ENCODE assay signal across 8 mouse cellular contexts in the genomic region with DNA sequence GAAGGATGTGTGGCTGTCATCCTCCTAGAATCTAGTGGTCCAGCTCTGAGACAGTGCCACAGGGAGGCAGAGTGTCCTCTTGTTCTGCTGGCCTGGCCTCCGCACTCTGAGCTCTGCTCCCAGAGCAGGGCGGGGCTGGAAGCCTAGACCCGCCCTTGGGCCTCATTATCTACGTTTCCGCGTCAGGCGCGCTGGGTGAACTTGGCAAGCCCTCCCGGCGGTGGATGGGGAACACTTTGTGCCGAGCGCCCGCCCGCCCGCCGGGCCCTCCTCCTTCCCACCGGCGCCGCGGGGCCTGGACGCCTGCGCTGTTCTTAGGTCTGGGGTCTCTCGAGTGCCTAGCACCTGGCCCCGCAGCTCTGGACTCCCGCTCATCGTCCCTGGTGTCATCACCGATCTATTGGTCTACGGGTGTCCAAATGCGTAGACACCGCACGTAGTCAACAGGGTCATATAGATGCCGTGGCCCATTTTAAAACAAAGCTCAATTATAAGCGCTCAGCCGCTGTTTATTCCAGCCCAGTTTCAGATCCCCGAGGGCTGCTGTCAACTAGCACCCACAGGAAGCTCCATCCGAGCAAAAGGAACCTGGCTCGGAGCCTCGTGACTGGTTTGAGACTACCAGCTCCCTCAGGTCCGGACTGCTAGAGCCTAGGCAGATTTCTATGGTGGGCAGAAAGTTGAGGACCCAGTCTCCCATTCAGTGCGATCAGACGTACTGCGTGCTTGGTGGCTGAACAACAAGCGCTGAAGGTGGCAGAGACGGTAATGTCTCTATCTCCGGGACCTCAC. TPM values are rescaled to one million over a fixed set of nuclear protein-coding genes. Genes with fewer than 3 reads are reported as not detected.
DNase-seq lines count a peak whose midpoint lies in the region; ATAC-seq lines count a peak whose summit lies in the region.

No protein-coding gene starts in this region.

- H3K27me3 ChIP-seq in embryonic facial prominence, embryonic 13.5 days: peaks cover 51% of the 10 kb centered on the region
- peaks cover 80% of the 10 kb centered on the region for H3K27me3 ChIP-seq in midbrain, embryonic 10.5 days (ENCODE audit: low read depth, poor library complexity, severe bottlenecking)

- peak overlapping the region; percentile 71 for H3K9ac ChIP-seq in embryonic facial prominence, embryonic 13.5 days

- no peak overlapping the region for H3K27ac ChIP-seq in embryonic facial prominence, embryonic 13.5 days
- peak overlapping the region; percentile 69 for H3K27ac ChIP-seq in midbrain, embryonic 10.5 days (replicated peaks)

- peaks cover 34% of the 10 kb centered on the region for H3K4me1 ChIP-seq in embryonic facial prominence, embryonic 13.5 days
- peaks cover 47% of the 10 kb centered on the region for H3K4me1 ChIP-seq in midbrain, embryonic 10.5 days

- DNase-seq in adrenal gland, postnatal 25 days: peak; percentile 88
- DNase-seq in heart, adult 18-20 months: peak; percentile 94 to 97
- peak; percentile 93 for DNase-seq in kidney, adult 18-20 months
- DNase-seq in left cerebral cortex, postnatal 4 days: peak; percentile 66
- peak; percentile 71 for DNase-seq in midbrain, embryonic 10.5 days (ENCODE audit: low spot score)
- DNase-seq in right cerebral cortex, postnatal 36 days (ENCODE audit: low spot score in 2 of 2): peak; percentile 40 to 61
- peak; percentile 74 for DNase-seq in yolk sac, embryonic 10.5 days (ENCODE audit: low spot score)

- H3K4me2 ChIP-seq in embryonic facial prominence, embryonic 13.5 days: peak overlapping the region; percentile 99

- intact Hi-C loops in left cerebral cortex, postnatal 4 days (cut with DNase I): no loop called here

- H3K36me3 ChIP-seq in embryonic facial prominence, embryonic 13.5 days: no peaks in the 10 kb centered on the region
- H3K36me3 ChIP-seq in midbrain, embryonic 10.5 days: no peaks in the 10 kb centered on the region

- ATAC-seq in embryonic facial prominence, embryonic 13.5 days (ENCODE audit: insufficient number of reproducible peaks, insufficient read depth, low FRiP score, low TSS enrichment, low read depth): peak; percentile 77

- under 1% methylated on average over 45 of the region's 45 CpGs for WGBS in embryonic facial prominence, embryonic 13.5 days
- WGBS in midbrain, embryonic 10.5 days: 2% methylated on average over 45 of the region's 45 CpGs

- H3K9me3 ChIP-seq in embryonic facial prominence, embryonic 13.5 days: no peaks in the 10 kb centered on the region
- H3K9me3 ChIP-seq in midbrain, embryonic 10.5 days (replicated peaks): no peaks in the 10 kb centered on the region

- peak overlapping the region; percentile 58 for H3K4me3 ChIP-seq in embryonic facial prominence, embryonic 13.5 days
- peak overlapping the region; percentile 65 for H3K4me3 ChIP-seq in midbrain, embryonic 10.5 days

RNA-seq across cellular contexts. Expression of a gene that starts 3.6 kb away (rescaled TPM):
- 3.1 and 4.1 TPM in 2 replicates for total RNA-seq in adrenal gland, postnatal 25 days (2021)
- 2.3 and 3.3 TPM in 2 replicates for polyA plus RNA-seq in embryonic facial prominence, embryonic 13.5 days (2015; fragmentation: Nextera tagmentation; extraction: Ambion mirVana)
- 1 to 10 TPM; 1.7 to 3.1 TPM for total RNA-seq in heart, adult 18-20 months (2021)
- 1 to 10 TPM in 1 of 2 experiments, under 1 TPM in 1; 0.96 to 1.4 TPM for total RNA-seq in left cerebral cortex, postnatal 4 days (2021)
- polyA plus RNA-seq in midbrain, embryonic 10.5 days (2016; fragmentation: Nextera tagmentation; extraction: Ambion mirVana): 0.96 and 1.8 TPM in 2 replicates

RNA-seq across cellular contexts. Expression of a gene that starts 19.9 kb away (rescaled TPM):
- total RNA-seq in adrenal gland, postnatal 25 days (2021): 14.3 and 17.2 TPM in 2 replicates
- 10.4 and 12.7 TPM in 2 replicates for polyA plus RNA-seq in embryonic facial prominence, embryonic 13.5 days (2015; fragmentation: Nextera tagmentation; extraction: Ambion mirVana)
- 1 to 10 TPM; 5.5 to 7.3 TPM for total RNA-seq in heart, adult 18-20 months (2021)
- total RNA-seq in left cerebral cortex, postnatal 4 days (2021): 10 to 100 TPM; 15.9 to 18.5 TPM
- 10.7 and 11.0 TPM in 2 replicates for polyA plus RNA-seq in midbrain, embryonic 10.5 days (2016; fragmentation: Nextera tagmentation; extraction: Ambion mirVana)
